ENCODE assay signal across 11 mouse cellular contexts in the genomic region with DNA sequence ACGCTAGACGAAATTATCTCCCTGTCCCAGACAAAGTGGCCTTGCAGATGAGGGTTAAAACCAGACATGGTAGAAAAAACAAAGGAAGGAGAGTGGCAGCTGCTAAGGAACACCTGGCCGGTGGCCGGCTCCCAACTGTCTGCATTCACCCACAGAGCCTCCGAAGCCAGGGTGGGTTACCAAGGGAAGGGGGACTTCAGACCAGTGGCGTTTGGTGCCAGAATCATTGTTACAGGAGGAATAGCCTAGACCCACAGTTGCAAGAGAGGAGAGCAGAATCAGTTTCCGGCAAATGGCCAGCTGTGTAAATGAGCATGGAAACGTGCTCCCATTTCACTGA. TPM values are rescaled to one million over a fixed set of nuclear protein-coding genes. Genes with fewer than 3 reads are reported as not detected.
DNase-seq lines count a peak whose midpoint lies in the region; ATAC-seq and TF ChIP-seq lines count a peak whose summit lies in the region.
"Had no signal": no experiment of that assay in that cellular context is flagged by ENCODE, and none has a peak within 500 bp of the region (broad histone marks: within the 10 kb centered on the region; RNA-seq: fewer than 3 reads in every experiment).

No protein-coding gene starts in this region.

- ATAC-seq in forebrain, embryonic 15.5 days (replicated peaks), result no peak; the same call in 1 of the 2 replicates
- ATAC-seq in intestine, embryonic 15.5 days, result 0 out of 2 replicates have a peak, but pooled peaks have one; percentile 16
- no peak; the same call in 1 of the 2 replicates for ATAC-seq in intestine, postnatal 0 days
- peak; percentile 71 for ATAC-seq in hindbrain, embryonic 15.5 days (ENCODE audit: low FRiP score, low read depth)

- H3K9ac ChIP-seq in forebrain, embryonic 15.5 days (replicated peaks), result no peak overlapping the region
- no peak overlapping the region for H3K9ac ChIP-seq in intestine, embryonic 15.5 days
- H3K9ac ChIP-seq in intestine, postnatal 0 days (ENCODE audit: low read depth, low read length), result no peak overlapping the region
- H3K9ac ChIP-seq in ES-Bruce4 (ENCODE audit: low read depth, poor library complexity, severe bottlenecking), result no peak overlapping the region
- H3K9ac ChIP-seq in hindbrain, embryonic 15.5 days, result no peak overlapping the region

- peaks cover 12% of the 10 kb centered on the region; the same call in 1 of the 2 replicates for H3K27me3 ChIP-seq in forebrain, embryonic 10.5 days (ENCODE audit: poor library complexity, severe bottlenecking)
- H3K27me3 ChIP-seq in forebrain, embryonic 15.5 days, result no peaks in the 10 kb centered on the region
- H3K27me3 ChIP-seq in intestine, embryonic 15.5 days (replicated peaks), result no peaks in the 10 kb centered on the region
- no peaks in the 10 kb centered on the region for H3K27me3 ChIP-seq in intestine, postnatal 0 days (replicated peaks; ENCODE audit: control insufficient read depth, insufficient read depth, low read length)
- H3K27me3 ChIP-seq in ES-Bruce4 (ENCODE audit: control insufficient read depth, insufficient read depth, low read length, poor library complexity, severe bottlenecking), result no peaks in the 10 kb centered on the region
- no peaks in the 10 kb centered on the region for H3K27me3 ChIP-seq in hindbrain, embryonic 15.5 days

- H3K4me2 ChIP-seq in forebrain, embryonic 15.5 days (replicated peaks), result no peak overlapping the region
- H3K4me2 ChIP-seq in intestine, embryonic 15.5 days (replicated peaks), result no peak overlapping the region
- no peak overlapping the region for H3K4me2 ChIP-seq in intestine, postnatal 0 days (replicated peaks; ENCODE audit: low read depth)
- no peak overlapping the region for H3K4me2 ChIP-seq in hindbrain, embryonic 15.5 days

- no peaks in the 10 kb centered on the region for H3K9me3 ChIP-seq in forebrain, embryonic 10.5 days
- no peaks in the 10 kb centered on the region for H3K9me3 ChIP-seq in forebrain, embryonic 15.5 days
- H3K9me3 ChIP-seq in intestine, embryonic 15.5 days, result no peaks in the 10 kb centered on the region
- H3K9me3 ChIP-seq in intestine, postnatal 0 days (ENCODE audit: control insufficient read depth), result no peaks in the 10 kb centered on the region
- no peaks in the 10 kb centered on the region for H3K9me3 ChIP-seq in ES-Bruce4 (replicated peaks; ENCODE audit: control insufficient read depth, insufficient read depth, low read length, poor library complexity, severe bottlenecking)
- H3K9me3 ChIP-seq in hindbrain, embryonic 15.5 days, result no peaks in the 10 kb centered on the region

- H3K4me3 ChIP-seq in forebrain, embryonic 10.5 days, result no peak overlapping the region
- H3K4me3 ChIP-seq in forebrain, embryonic 15.5 days, result no peak overlapping the region
- H3K4me3 ChIP-seq in intestine, embryonic 15.5 days (replicated peaks), result no peak overlapping the region
- H3K4me3 ChIP-seq in intestine, postnatal 0 days (ENCODE audit: low read depth, low read length), result no peak overlapping the region
- no peak overlapping the region for H3K4me3 ChIP-seq in ES-Bruce4 (ENCODE audit: low read depth, low read length)
- no peak overlapping the region for H3K4me3 ChIP-seq in hindbrain, embryonic 15.5 days
- H3K4me3 ChIP-seq: layer of hippocampus, adult 2 months had no signal

- 54% methylated on average over 8 of the region's 8 CpGs for WGBS in forebrain, embryonic 10.5 days
- WGBS in forebrain, embryonic 15.5 days, result 37% methylated on average over 8 of the region's 8 CpGs
- WGBS in intestine, embryonic 15.5 days, result 42% methylated on average over 8 of the region's 8 CpGs
- 50% methylated on average over 8 of the region's 8 CpGs for WGBS in intestine, postnatal 0 days
- WGBS in hindbrain, embryonic 15.5 days, result 11% methylated on average over 8 of the region's 8 CpGs

- H3K4me1 ChIP-seq in forebrain, embryonic 10.5 days, result peaks cover 13% of the 10 kb centered on the region
- 0 out of 2 replicates have a peak, but pooled peaks cover 4% of the 10 kb centered on the region for H3K4me1 ChIP-seq in forebrain, embryonic 15.5 days
- H3K4me1 ChIP-seq in intestine, embryonic 15.5 days (replicated peaks), result peaks cover 4% of the 10 kb centered on the region
- H3K4me1 ChIP-seq in intestine, postnatal 0 days (replicated peaks; ENCODE audit: control insufficient read depth, insufficient read depth, low read length), result no peaks in the 10 kb centered on the region
- peaks cover 4% of the 10 kb centered on the region for H3K4me1 ChIP-seq in ES-Bruce4 (ENCODE audit: control insufficient read depth, insufficient read depth, low read length)
- H3K4me1 ChIP-seq in hindbrain, embryonic 15.5 days (replicated peaks), result 0 out of 2 replicates have a peak, but pooled peaks cover 5% of the 10 kb centered on the region

- TF ChIP-seq POLR2A in ES-Bruce4 (IDR thresholded peaks at IDR 0.05; ENCODE audit: insufficient read depth, low read length), result no peak

- peak overlapping the region; percentile 48 for H3K27ac ChIP-seq in forebrain, embryonic 10.5 days
- H3K27ac ChIP-seq in forebrain, embryonic 15.5 days (replicated peaks), result no peak overlapping the region
- H3K27ac ChIP-seq in intestine, embryonic 15.5 days, result peak overlapping the region; percentile 28; the same call in 1 of the 2 replicates
- H3K27ac ChIP-seq in intestine, postnatal 0 days (ENCODE audit: low read depth, low read length), result no peak overlapping the region
- peak overlapping the region; percentile 6 for H3K27ac ChIP-seq in ES-Bruce4 (ENCODE audit: insufficient read depth, low read length)
- H3K27ac ChIP-seq in hindbrain, embryonic 15.5 days (replicated peaks), result no peak overlapping the region
- H3K27ac ChIP-seq: layer of hippocampus, adult 2 months had no signal

- TF ChIP-seq CTCF in intestine, postnatal 0 days (IDR thresholded peaks at IDR 0.05; ENCODE audit: low read depth), result no peak
- TF ChIP-seq CTCF in ES-Bruce4 (IDR thresholded peaks at IDR 0.05; ENCODE audit: low read depth, low read length), result no peak

- TF ChIP-seq EP300 in ES-Bruce4 (IDR thresholded peaks at IDR 0.05; ENCODE audit: insufficient read depth, low read depth, low read length), result 0 out of 2 replicates have a peak, but pooled peaks have one; percentile 2

- DNase-seq in forebrain, embryonic 10.5 days (ENCODE audit: extremely low spot score, low spot score), result no peak
- DNase-seq in kidney, postnatal 14 days, result no peak
- DNase-seq in T-cell, adult 2 months (ENCODE audit: low spot score), result no peak

- H3K36me3 ChIP-seq in forebrain, embryonic 10.5 days (replicated peaks), result no peaks in the 10 kb centered on the region
- H3K36me3 ChIP-seq in forebrain, embryonic 15.5 days, result no peaks in the 10 kb centered on the region
- no peaks in the 10 kb centered on the region for H3K36me3 ChIP-seq in intestine, embryonic 15.5 days
- H3K36me3 ChIP-seq in intestine, postnatal 0 days (ENCODE audit: control insufficient read depth, insufficient read depth), result no peaks in the 10 kb centered on the region
- H3K36me3 ChIP-seq in ES-Bruce4 (ENCODE audit: control insufficient read depth, insufficient read depth, low read length, poor library complexity, severe bottlenecking), result no peaks in the 10 kb centered on the region
- no peaks in the 10 kb centered on the region for H3K36me3 ChIP-seq in hindbrain, embryonic 15.5 days

RNA-seq across cellular contexts. Expression of gene Casq2, which starts 23.6 kb away (rescaled TPM):
- polyA plus RNA-seq in forebrain, embryonic 10.5 days (2016; fragmentation: Nextera tagmentation; extraction: Ambion mirVana), result not detected in 2 replicates
- polyA plus RNA-seq in forebrain, embryonic 15.5 days (2015; fragmentation: Nextera tagmentation; extraction: Ambion mirVana), result 0.13 and 0.19 TPM in 2 replicates
- 1.5 and 1.7 TPM in 2 replicates for polyA plus RNA-seq in intestine, embryonic 15.5 days (2015; fragmentation: Nextera tagmentation; extraction: Ambion mirVana)
- 5.7 and 5.9 TPM in 2 replicates for polyA plus RNA-seq in intestine, postnatal 0 days (2015; fragmentation: Nextera tagmentation; extraction: Ambion mirVana)
- not detected in 2 replicates for polyA plus RNA-seq in ES-Bruce4 (2011; ENCODE audit: insufficient read depth, insufficient read length, low read depth, missing spikeins)
- 0.31 and 0.37 TPM in 2 replicates for polyA plus RNA-seq in hindbrain, embryonic 15.5 days (2015; fragmentation: Nextera tagmentation; extraction: Ambion mirVana)

RNA-seq across cellular contexts. Expression of gene Nhlh2, which starts 52.8 kb away (rescaled TPM):
- 10.4 and 16.5 TPM in 2 replicates for polyA plus RNA-seq in forebrain, embryonic 10.5 days (2016; fragmentation: Nextera tagmentation; extraction: Ambion mirVana)
- 24.3 and 25.4 TPM in 2 replicates for polyA plus RNA-seq in forebrain, embryonic 15.5 days (2015; fragmentation: Nextera tagmentation; extraction: Ambion mirVana)
- polyA plus RNA-seq in intestine, embryonic 15.5 days (2015; fragmentation: Nextera tagmentation; extraction: Ambion mirVana), result 0.06 TPM in 1 of 2 replicates, not detected in the other
- polyA plus RNA-seq in intestine, postnatal 0 days (2015; fragmentation: Nextera tagmentation; extraction: Ambion mirVana), result not detected in 2 replicates
- not detected in 2 replicates for polyA plus RNA-seq in ES-Bruce4 (2011; ENCODE audit: insufficient read depth, insufficient read length, low read depth, missing spikeins)
- 36.2 and 40.3 TPM in 2 replicates for polyA plus RNA-seq in hindbrain, embryonic 15.5 days (2015; fragmentation: Nextera tagmentation; extraction: Ambion mirVana)
- polyA plus RNA-seq: gonadal fat pad, adult 2 months; lung, postnatal 0 days had no signal

Comparison
In these comparisons a context has a peak if more than half of its experiments do, and no peak if none do; other contexts are left out.
1. H3K27ac ChIP-seq: peak in forebrain, embryonic 10.5 days (single experiment), intestine, embryonic 15.5 days (single experiment) and ES-Bruce4 (single experiment); none in forebrain, embryonic 15.5 days (single experiment), intestine, postnatal 0 days (single experiment) and hindbrain, embryonic 15.5 days (single experiment).
2. ATAC-seq: peak in intestine, embryonic 15.5 days (single experiment) and hindbrain, embryonic 15.5 days (single experiment); none in forebrain, embryonic 15.5 days (single experiment) and intestine, postnatal 0 days (single experiment).
3. RNA of gene Nhlh2, which starts 52.8 kb away (polyA plus RNA-seq): 36.2 to 40.3 TPM in hindbrain, embryonic 15.5 days, 24.3 to 25.4 TPM in forebrain, embryonic 15.5 days and 10.4 to 16.5 TPM in forebrain, embryonic 10.5 days; 0.06 TPM in intestine, embryonic 15.5 days, not detected in intestine, postnatal 0 days and not detected in ES-Bruce4; every median in the first group is over 10 times any median in the second.